Mouse (Mus musculus): Measurements from ENCODE around the gene Il25.
"Not testable (repeated sequence)": the region's sequence is repeated elsewhere in the genome, so short reads cannot be mapped to it uniquely, and the experiment has no call there.

The Il25 gene

GRCm38 (mm10) chr14:54926401-54927158 is 5.9 kb upstream of the Il25 start:
- peak; percentile 76 for DNase-seq (ENCODE audit: low read depth, low spot score)

GRCm38 (mm10) chr14:54927296-54927695 is 5.2 kb upstream of the Il25 start:
- no peak for DNase-seq (ENCODE audit: low read depth, low spot score)

GRCm38 (mm10) chr14:54929801-54930200 is 2.7 kb upstream of the Il25 start:
- DNase-seq (ENCODE audit: low read depth, low spot score) = no peak

GRCm38 (mm10) chr14:54930431-54930830 is 2.1 kb upstream of the Il25 start:
- DNase-seq (ENCODE audit: low read depth, low spot score) = peak; percentile 58

- DNase-seq (ENCODE audit: low read depth, low spot score) = no peak
Observed at GRCm38 (mm10) chr14:54935904-54936830, 3.7 kb downstream of the Il25 start, which contains the start of gene Cmtm5. Gene Cmtm5 (plus strand): TSS chr14:54936261.

GRCm38 (mm10) chr14:54936831-54937160 is 4.3 kb downstream of the Il25 start:
- no peak for DNase-seq (ENCODE audit: low read depth, low spot score)

- no peak for DNase-seq (ENCODE audit: low read depth, low spot score)
Observed at GRCm38 (mm10) chr14:54937361-54938182, 5.1 kb downstream of the Il25 start.

- no peak for DNase-seq (ENCODE audit: low read depth, low spot score)
Observed at GRCm38 (mm10) chr14:54938431-54939219, 6.1 kb downstream of the Il25 start.

- peak; percentile 95 for DNase-seq (ENCODE audit: low read depth, low spot score)
Observed at GRCm38 (mm10) chr14:54939434-54940175, 7.1 kb downstream of the Il25 start.

GRCm38 (mm10) chr14:54940176-54940530 is 7.7 kb downstream of the Il25 start:
- no peak for DNase-seq (ENCODE audit: low read depth, low spot score)

- no peak for DNase-seq (ENCODE audit: low read depth, low spot score)
Observed at GRCm38 (mm10) chr14:54941024-54941978, 8.8 kb downstream of the Il25 start.

GRCm38 (mm10) chr14:54942479-54942878 is 10.0 kb downstream of the Il25 start:
- DNase-seq (ENCODE audit: low read depth, low spot score) = no peak

- no peak for DNase-seq (ENCODE audit: low read depth, low spot score)
Observed at GRCm38 (mm10) chr14:54943971-54944370, 11.5 kb downstream of the Il25 start.

GRCm38 (mm10) chr14:54944939-54945338 is 12.4 kb downstream of the Il25 start:
- DNase-seq (ENCODE audit: low read depth, low spot score) = no peak

GRCm38 (mm10) chr14:54945975-54946704 is 13.6 kb downstream of the Il25 start:
- DNase-seq (ENCODE audit: low read depth, low spot score) = no peak

GRCm38 (mm10) chr14:54947008-54947407 is 14.5 kb downstream of the Il25 start:
- DNase-seq (ENCODE audit: low read depth, low spot score) = not testable (repeated sequence)

- no peak for DNase-seq (ENCODE audit: low read depth, low spot score)
Observed at GRCm38 (mm10) chr14:54948781-54949180, 16.3 kb downstream of the Il25 start.

GRCm38 (mm10) chr14:54950493-54950892 is 18.0 kb downstream of the Il25 start:
- DNase-seq (ENCODE audit: low read depth, low spot score) = no peak
